Mouse (Mus musculus) central nervous system, embryonic 11.5 days (tissue): ENCODE measurements around the gene Muc20. TPM values are rescaled to one million over a fixed set of nuclear protein-coding genes. Genes with fewer than 3 reads are reported as not detected.

Experiments
- polyA plus RNA-seq: library from polyadenylated mRNA; depleted of rRNA; stranded (reverse); fragments of >200 nt; gene quantifications from 2 replicates; pipeline ENCODE4 v1.2.3, GENCODE M21; 2012; rRNA removed

Gene Muc20
- 0.02 TPM in 2 replicates for polyA plus RNA-seq

GRCm38 (mm10) chr16:32797426-32797689 is at the start of gene Muc20:
TSS of gene Muc20 (minus strand) at chr16:32797435.

GRCm38 (mm10) chr16:32810321-32810720 is 13.1 kb upstream of the Muc20 start, which contains the start of gene Smbd1:
TSS of gene Smbd1 (minus strand) at chr16:32810477.

GRCm38 (mm10) chr16:32735586-32735985 is 61.6 kb downstream of the Muc20 start, which contains the start of gene Muc4:
TSS of gene Muc4 (plus strand) at chr16:32735886.

Other genes starting within 250 kb of the Muc20 start
- 51.7 and 78.3 TPM in 2 replicates for gene Tfrc, start 188.5 kb downstream of the Muc20 start, polyA plus RNA-seq
- 55.3 and 74.2 TPM in 2 replicates for gene Tnk2, start 153.6 kb downstream of the Muc20 start, polyA plus RNA-seq
- 0.28 and 0.36 TPM in 2 replicates for gene Muc4, start 61.5 kb downstream of the Muc20 start, polyA plus RNA-seq
- not detected in 2 replicates for gene Smbd1, start 13.0 kb upstream of the Muc20 start, polyA plus RNA-seq
- gene Fyttd1, start 80.1 kb upstream of the Muc20 start, polyA plus RNA-seq: 67.6 and 71.1 TPM in 2 replicates
- 22.3 and 26.7 TPM in 2 replicates for gene Rubcn, start 80.3 kb upstream of the Muc20 start, polyA plus RNA-seq
- 48.4 and 64.4 TPM in 2 replicates for gene Lrch3, start 116.7 kb upstream of the Muc20 start, polyA plus RNA-seq